In the genomic region with DNA sequence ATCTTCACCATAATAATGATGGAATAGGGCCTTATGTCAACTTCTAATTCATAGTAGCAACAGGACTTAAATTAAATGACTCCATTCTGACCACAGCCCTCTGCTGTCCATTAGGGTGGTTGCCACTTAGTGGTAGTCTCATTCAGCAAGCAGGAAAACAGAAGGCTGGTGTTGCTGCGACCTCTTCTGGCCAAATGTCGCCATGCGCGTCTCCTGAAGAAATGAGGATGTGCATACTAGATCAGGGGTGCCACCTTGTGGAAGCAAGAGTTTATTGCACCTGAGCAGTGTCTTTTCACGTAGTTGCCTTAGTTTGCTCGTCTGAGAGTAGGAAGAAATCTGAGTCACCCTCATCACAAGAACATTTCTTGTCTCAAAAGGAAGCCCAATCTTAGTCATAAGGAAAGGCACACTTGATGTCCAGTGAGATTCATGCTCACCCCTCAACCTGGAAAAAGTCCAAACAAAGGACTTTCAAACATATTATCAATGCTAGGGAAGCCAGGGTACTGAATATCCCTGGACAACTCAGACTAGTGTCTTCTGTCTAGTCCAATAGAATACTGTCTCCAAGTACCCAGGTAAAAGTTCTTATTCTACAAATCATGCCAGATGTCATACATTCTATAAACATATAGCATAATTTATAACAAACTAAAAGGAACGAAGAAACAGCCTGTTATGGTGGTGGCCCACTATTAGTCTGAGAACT, we compare ENCODE assay signal across 8 mouse cellular contexts.
A peak's percentile ranks its signal among the peaks of the same experiment; 100 is the strongest.
DNase-seq lines count a peak whose midpoint lies in the region; ATAC-seq and TF ChIP-seq lines count a peak whose summit lies in the region.

No protein-coding gene starts in this region.

- ATAC-seq in cerebellum, adult (ENCODE audit: insufficient number of reproducible peaks, low FRiP score, low TSS enrichment): peak; percentile 97
- ATAC-seq in forebrain, embryonic 15.5 days (replicated peaks): peak; percentile 91
- ATAC-seq in liver, postnatal 0 days: peak; percentile 99
- ATAC-seq in neutrophil, adult 5-6 weeks (ENCODE audit: extremely low read depth, insufficient number of reproducible peaks, low FRiP score, poor library complexity, severe bottlenecking): peak; percentile 92

- intact Hi-C loops in heart, postnatal 14 days (cut with DNase I): loop anchor here (5.0 kb wide), 1 partner anchor 96 kb away; no protein-coding TSS in a partner anchor

- no peak overlapping the region for H3K4me2 ChIP-seq in forebrain, embryonic 15.5 days (replicated peaks)
- no peak overlapping the region for H3K4me2 ChIP-seq in liver, postnatal 0 days (ENCODE audit: low read depth, low read length)

- no peaks in the 10 kb centered on the region for H3K9me3 ChIP-seq in ES-Bruce4 (replicated peaks; ENCODE audit: control insufficient read depth, insufficient read depth, low read length, poor library complexity, severe bottlenecking)
- no peaks in the 10 kb centered on the region for H3K9me3 ChIP-seq in forebrain, embryonic 15.5 days
- H3K9me3 ChIP-seq in liver, postnatal 0 days (ENCODE audit: low read length): no peaks in the 10 kb centered on the region

- H3K4me1 ChIP-seq in ES-Bruce4 (ENCODE audit: control insufficient read depth, insufficient read depth, low read length): no peaks in the 10 kb centered on the region
- H3K4me1 ChIP-seq in forebrain, embryonic 15.5 days: no peaks in the 10 kb centered on the region
- no peaks in the 10 kb centered on the region for H3K4me1 ChIP-seq in liver, postnatal 0 days (ENCODE audit: insufficient read depth)

- H3K27ac ChIP-seq in ES-Bruce4 (ENCODE audit: insufficient read depth, low read length): no peak overlapping the region
- no peak overlapping the region for H3K27ac ChIP-seq in forebrain, embryonic 15.5 days (replicated peaks)
- H3K27ac ChIP-seq in liver, postnatal 0 days (ENCODE audit: low read depth): no peak overlapping the region

- peak; percentile 100 for TF ChIP-seq CTCF in ES-Bruce4 (IDR thresholded peaks at IDR 0.05; ENCODE audit: low read depth, low read length)
- TF ChIP-seq CTCF in liver, postnatal 0 days (IDR thresholded peaks at IDR 0.05; ENCODE audit: low read depth): peak; percentile 100

- TF ChIP-seq EP300 in ES-Bruce4 (IDR thresholded peaks at IDR 0.05; ENCODE audit: insufficient read depth, low read depth, low read length): no peak
- TF ChIP-seq EP300 in liver, postnatal 0 days (IDR thresholded peaks at IDR 0.05; ENCODE audit: low read depth): no peak

- no peaks in the 10 kb centered on the region for H3K36me3 ChIP-seq in ES-Bruce4 (ENCODE audit: control insufficient read depth, insufficient read depth, low read length, poor library complexity, severe bottlenecking)
- no peaks in the 10 kb centered on the region for H3K36me3 ChIP-seq in forebrain, embryonic 15.5 days
- H3K36me3 ChIP-seq in liver, postnatal 0 days (replicated peaks; ENCODE audit: insufficient read depth, low read length): no peaks in the 10 kb centered on the region

- 14% methylated on average over 7 of the region's 7 CpGs for WGBS in forebrain, embryonic 15.5 days
- WGBS in large intestine, adult 2 months: 12% methylated on average over 7 of the region's 7 CpGs
- WGBS in liver, postnatal 0 days (ENCODE audit: insufficient replicate concordance): 13% methylated on average over 7 of the region's 7 CpGs

- no peaks in the 10 kb centered on the region for H3K27me3 ChIP-seq in ES-Bruce4 (ENCODE audit: control insufficient read depth, insufficient read depth, low read length, poor library complexity, severe bottlenecking)
- H3K27me3 ChIP-seq in forebrain, embryonic 15.5 days: no peaks in the 10 kb centered on the region
- H3K27me3 ChIP-seq in liver, postnatal 0 days (ENCODE audit: insufficient read depth, low read length): no peaks in the 10 kb centered on the region

- H3K9ac ChIP-seq in ES-Bruce4 (ENCODE audit: low read depth, poor library complexity, severe bottlenecking): no peak overlapping the region
- H3K9ac ChIP-seq in forebrain, embryonic 15.5 days (replicated peaks): no peak overlapping the region
- no peak overlapping the region for H3K9ac ChIP-seq in liver, postnatal 0 days (replicated peaks)

- peak; percentile 87 to 94 for DNase-seq in heart, postnatal 14 days
- peak; percentile 74 for DNase-seq in large intestine, adult 2 months (ENCODE audit: low read depth, low spot score)
- DNase-seq in liver, postnatal 0 days: peak; percentile 94
- peak; percentile 80 for DNase-seq in testis, postnatal 14 days (ENCODE audit: low spot score)

- no peak overlapping the region for H3K4me3 ChIP-seq in ES-Bruce4 (ENCODE audit: low read depth, low read length)
- H3K4me3 ChIP-seq in forebrain, embryonic 15.5 days: no peak overlapping the region
- no peak overlapping the region for H3K4me3 ChIP-seq in liver, postnatal 0 days (ENCODE audit: low read depth, low read length)

- no peak for TF ChIP-seq POLR2A in ES-Bruce4 (IDR thresholded peaks at IDR 0.05; ENCODE audit: insufficient read depth, low read length)
